Mouse (Mus musculus): ENCODE measurements around the gene Zfp747. TPM values are rescaled to one million over a fixed set of nuclear protein-coding genes. Genes with fewer than 3 reads are reported as not detected.
"Not testable (repeated sequence)": the region's sequence is repeated elsewhere in the genome, so short reads cannot be mapped to it uniquely, and the experiment has no call there.

Zfp747 gene
- polyA plus RNA-seq, 1 experiment: 3.9 TPM

DNA sequence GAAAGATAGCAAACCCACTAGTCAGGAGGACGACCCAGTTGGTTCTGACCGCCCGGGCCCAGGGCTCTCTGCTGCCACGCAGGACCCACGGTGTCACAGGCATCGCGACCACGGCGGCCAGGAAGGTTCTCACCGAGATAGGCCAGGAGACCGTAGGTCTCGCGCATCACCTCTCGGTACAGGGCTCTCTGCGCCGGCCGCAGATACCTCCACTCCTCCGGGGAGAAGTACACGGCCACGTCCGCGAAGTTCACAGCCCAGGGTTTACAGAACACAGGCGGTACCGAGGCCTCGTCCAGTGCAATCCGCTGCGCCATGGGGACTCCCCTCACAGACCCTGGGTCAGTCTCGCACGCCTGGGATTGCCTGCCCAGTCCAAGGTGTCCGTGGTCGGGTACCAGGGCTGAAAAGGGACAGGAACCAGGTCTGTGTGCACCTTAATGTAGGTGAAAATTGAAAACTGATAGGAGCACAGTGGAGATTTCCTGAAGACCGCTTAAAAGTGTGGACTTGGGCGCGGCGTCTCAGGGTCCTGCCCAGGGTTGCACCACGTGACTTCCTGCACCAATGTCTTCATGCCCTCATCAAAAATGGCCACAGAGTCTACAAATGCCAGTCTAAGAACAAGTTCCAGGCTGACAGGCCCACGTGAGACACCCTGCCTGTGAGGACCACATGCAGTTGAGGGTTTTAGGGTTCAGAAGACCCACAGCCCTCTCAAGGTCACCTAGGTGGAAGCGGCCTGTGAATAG is 11.0 kb upstream of the Zfp747 start, which contains the start of gene 9130019O22Rik:
9130019O22Rik (minus strand) TSS at position 526 of the 752 bp plus-strand sequence.
- no peaks in the 10 kb centered on the region for H3K4me1 ChIP-seq (ENCODE audit: control insufficient read depth, insufficient read depth, low read length)
- H3K4me3 ChIP-seq (replicated peaks; ENCODE audit: control insufficient read depth, low read depth, low read length): peak within 1 kb of the TSS; percentile 85
- 7% methylated on average over 38 of the region's 38 CpGs for WGBS
- H3K27ac ChIP-seq (ENCODE audit: control insufficient read depth, insufficient read depth, low read depth, low read length, poor library complexity): peak within 1 kb of the TSS; percentile 21; the same call in 1 of the 2 replicates
- TF ChIP-seq CTCF (IDR thresholded peaks at IDR 0.05; ENCODE audit: control insufficient read depth, insufficient read depth, low read length): no peak
- peak; percentile 52; the same call in 1 of the 2 replicates for TF ChIP-seq POLR2A (IDR thresholded peaks at IDR 0.05; ENCODE audit: borderline replicate concordance, control insufficient read depth, low read depth, low read length)

DNA sequence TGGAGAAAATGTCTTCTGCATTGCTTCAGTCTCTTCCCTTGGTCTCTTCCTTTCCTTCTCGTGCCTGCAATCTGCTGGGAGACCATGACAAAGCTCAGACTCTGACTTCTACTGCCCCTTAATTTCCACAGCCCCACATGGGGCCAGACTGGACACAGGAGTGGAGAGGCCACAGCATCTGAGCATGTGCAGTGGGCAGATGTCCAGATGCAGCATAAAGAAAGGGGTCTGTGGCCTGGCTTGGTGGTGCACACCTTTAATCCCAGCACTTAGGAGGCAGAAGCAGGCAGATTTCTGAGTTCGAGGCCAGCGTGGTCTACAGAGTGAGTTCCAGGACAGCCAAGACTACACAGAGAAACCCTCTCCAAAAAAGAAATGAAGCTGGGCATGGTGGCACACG is 9.7 kb upstream of the Zfp747 start:
- WGBS: 86% methylated on average over 4 of the region's 4 CpGs
- not testable (repeated sequence) for H3K4me1 ChIP-seq (ENCODE audit: control insufficient read depth, insufficient read depth, low read length); H3K27ac ChIP-seq (ENCODE audit: control insufficient read depth, insufficient read depth, low read depth, low read length, poor library complexity); H3K4me3 ChIP-seq (replicated peaks; ENCODE audit: control insufficient read depth, low read depth, low read length)

DNA sequence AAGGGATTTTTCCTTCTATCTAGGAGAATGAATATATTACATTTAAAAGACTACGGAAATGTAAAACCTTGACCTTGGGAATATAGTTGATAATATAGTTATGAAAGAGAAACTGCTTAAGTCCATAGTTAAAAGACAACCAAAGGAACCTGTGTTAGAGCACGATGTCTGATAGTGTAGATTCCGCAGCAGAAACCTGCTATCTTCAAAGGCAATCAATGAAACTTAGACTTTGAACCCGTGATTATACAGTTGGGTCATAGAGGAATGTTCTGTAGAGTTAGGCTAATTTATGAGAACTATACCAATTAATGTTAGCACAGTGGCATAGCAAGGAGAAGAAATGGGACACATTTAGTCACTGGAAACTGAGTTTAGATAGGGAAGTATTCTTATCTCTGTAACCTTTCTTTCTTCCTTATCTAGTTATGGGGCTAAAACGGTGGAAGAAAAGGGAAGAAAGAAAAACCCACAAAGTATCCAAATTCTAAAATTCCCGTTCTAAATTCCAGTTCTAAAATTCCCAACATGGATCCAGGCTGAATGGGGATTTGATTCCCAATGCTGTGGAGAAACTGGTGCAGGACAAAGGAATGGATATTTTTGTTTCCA is 2.6 kb upstream of the Zfp747 start:
- Histone ChIP-seq H3K4me1 (ENCODE audit: control insufficient read depth, insufficient read depth, low read length) (no peaks in the 10 kb centered on the region; the same call in 1 of the 2 replicates), H3K4me3 (replicated peaks; ENCODE audit: control insufficient read depth, low read depth, low read length) (no peak overlapping the region), H3K27ac (ENCODE audit: control insufficient read depth, insufficient read depth, low read depth, low read length, poor library complexity) (no peak overlapping the region)
- 40% methylated on average over 6 of the region's 6 CpGs for WGBS
- no peak for TF ChIP-seq POLR2A (IDR thresholded peaks at IDR 0.05; ENCODE audit: borderline replicate concordance, control insufficient read depth, low read depth, low read length)

DNA sequence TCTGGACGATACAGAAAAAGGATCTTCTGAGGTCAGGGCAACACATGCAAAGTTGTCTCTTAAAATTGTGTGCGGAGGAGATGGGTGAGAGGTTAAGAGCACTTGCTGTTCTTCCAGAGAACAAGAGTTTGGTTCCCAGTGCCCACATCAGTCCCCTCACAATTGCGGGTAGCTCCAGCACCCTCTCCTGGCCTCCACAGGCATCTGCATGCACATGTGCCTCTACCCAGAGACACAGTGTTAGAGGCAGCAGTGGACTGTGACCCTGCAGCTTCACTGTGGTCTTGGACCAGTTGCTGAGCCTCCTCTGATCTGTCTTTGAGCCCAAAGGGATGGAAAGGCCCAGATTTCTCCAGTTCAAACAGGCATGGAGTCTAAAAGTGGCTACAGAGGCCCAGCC is 4.0 kb downstream of the Zfp747 start:
- not testable (repeated sequence) for H3K27ac ChIP-seq (ENCODE audit: control insufficient read depth, insufficient read depth, low read depth, low read length, poor library complexity); H3K4me1 ChIP-seq (ENCODE audit: control insufficient read depth, insufficient read depth, low read length); H3K4me3 ChIP-seq (replicated peaks; ENCODE audit: control insufficient read depth, low read depth, low read length)
- WGBS: 87% methylated on average over 3 of the region's 3 CpGs

- Histone ChIP-seq H3K4me1 (ENCODE audit: control insufficient read depth, insufficient read depth, low read length) (no peaks in the 10 kb centered on the region; the same call in 1 of the 2 replicates), H3K27ac (ENCODE audit: control insufficient read depth, insufficient read depth, low read depth, low read length, poor library complexity) (no peak overlapping the region), H3K4me3 (replicated peaks; ENCODE audit: control insufficient read depth, low read depth, low read length) (no peak overlapping the region)
- no peak for TF ChIP-seq CTCF (IDR thresholded peaks at IDR 0.05; ENCODE audit: control insufficient read depth, insufficient read depth, low read length)
- no peak for TF ChIP-seq POLR2A (IDR thresholded peaks at IDR 0.05; ENCODE audit: borderline replicate concordance, control insufficient read depth, low read depth, low read length)
- WGBS: 50% methylated on average over 2 of the region's 2 CpGs
These were observed 4.6 kb downstream of the Zfp747 start for GRCm38 (mm10) chr7:127371213-127371612.

DNA sequence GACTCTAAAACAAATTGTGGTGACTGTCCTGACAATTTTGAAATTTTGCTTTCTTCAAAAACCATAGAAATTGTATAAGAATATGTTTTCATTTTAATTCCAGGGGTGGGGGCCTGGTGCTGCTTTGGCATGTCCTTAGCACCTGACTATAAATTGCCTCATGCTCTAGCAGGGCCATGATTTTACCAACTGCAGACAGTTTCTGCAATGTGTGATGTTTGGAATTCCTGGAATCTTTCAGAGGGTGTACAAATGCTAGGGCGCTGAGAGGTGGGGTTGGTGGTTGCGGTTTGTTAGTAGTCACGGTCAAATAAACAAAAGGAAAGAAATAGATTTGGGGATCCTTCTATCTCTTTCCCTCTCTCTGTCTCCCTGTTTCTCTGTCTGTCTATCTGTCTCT is 9.6 kb downstream of the Zfp747 start:
- Histone ChIP-seq H3K27ac (ENCODE audit: control insufficient read depth, insufficient read depth, low read depth, low read length, poor library complexity) (no peak overlapping the region), H3K4me1 (ENCODE audit: control insufficient read depth, insufficient read depth, low read length) (no peaks in the 10 kb centered on the region), H3K4me3 (replicated peaks; ENCODE audit: control insufficient read depth, low read depth, low read length) (no peak overlapping the region)
- TF ChIP-seq CTCF (IDR thresholded peaks at IDR 0.05; ENCODE audit: control insufficient read depth, insufficient read depth, low read length): no peak
- TF ChIP-seq POLR2A (IDR thresholded peaks at IDR 0.05; ENCODE audit: borderline replicate concordance, control insufficient read depth, low read depth, low read length): no peak
- WGBS: 92% methylated on average over 3 of the region's 3 CpGs

- TF ChIP-seq CTCF (IDR thresholded peaks at IDR 0.05; ENCODE audit: control insufficient read depth, insufficient read depth, low read length): no peak
- no peak for TF ChIP-seq POLR2A (IDR thresholded peaks at IDR 0.05; ENCODE audit: borderline replicate concordance, control insufficient read depth, low read depth, low read length)
- WGBS: 88% methylated on average over 4 of the region's 4 CpGs
- Histone ChIP-seq H3K4me3 (replicated peaks; ENCODE audit: control insufficient read depth, low read depth, low read length) (no peak overlapping the region), H3K27ac (ENCODE audit: control insufficient read depth, insufficient read depth, low read depth, low read length, poor library complexity) (no peak overlapping the region), H3K4me1 (ENCODE audit: control insufficient read depth, insufficient read depth, low read length) (no peaks in the 10 kb centered on the region)
These were observed 11.7 kb downstream of the Zfp747 start for GRCm38 (mm10) chr7:127364166-127364565.

DNA sequence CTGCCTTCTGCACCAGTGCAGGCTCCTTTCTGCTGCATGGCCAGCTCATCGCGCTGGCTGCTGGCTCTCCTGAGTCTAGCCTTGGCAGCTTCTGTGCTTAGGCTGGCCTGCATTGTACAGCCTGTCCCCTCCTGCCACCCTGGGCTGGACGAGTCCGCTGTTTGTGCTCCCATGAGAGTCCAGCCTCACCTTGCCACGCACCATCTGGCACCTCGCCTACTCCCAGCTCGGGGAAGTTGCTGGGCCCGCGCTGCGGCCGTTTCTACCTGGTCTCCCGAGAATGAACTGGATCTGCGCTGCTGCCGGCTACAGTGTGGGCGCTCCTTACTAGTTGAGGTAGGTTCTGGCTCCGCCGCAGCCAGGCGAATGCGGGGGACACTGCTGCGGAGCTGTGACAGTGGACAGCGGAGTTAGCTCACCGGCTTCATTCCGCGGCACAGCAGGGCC is 12.4 kb downstream of the Zfp747 start:
- TF ChIP-seq POLR2A (IDR thresholded peaks at IDR 0.05; ENCODE audit: borderline replicate concordance, control insufficient read depth, low read depth, low read length) (no peak), CTCF (IDR thresholded peaks at IDR 0.05; ENCODE audit: control insufficient read depth, insufficient read depth, low read length) (no peak)
- Histone ChIP-seq H3K4me1 (ENCODE audit: control insufficient read depth, insufficient read depth, low read length) (no peaks in the 10 kb centered on the region), H3K4me3 (replicated peaks; ENCODE audit: control insufficient read depth, low read depth, low read length) (no peak overlapping the region), H3K27ac (ENCODE audit: control insufficient read depth, insufficient read depth, low read depth, low read length, poor library complexity) (no peak overlapping the region)
- 21% methylated on average over 24 of the region's 24 CpGs for WGBS

GRCm38 (mm10) chr7:127362418-127362817 is 13.4 kb downstream of the Zfp747 start:
- not testable (repeated sequence) for H3K4me1 ChIP-seq (ENCODE audit: control insufficient read depth, insufficient read depth, low read length); H3K4me3 ChIP-seq (replicated peaks; ENCODE audit: control insufficient read depth, low read depth, low read length); H3K27ac ChIP-seq (ENCODE audit: control insufficient read depth, insufficient read depth, low read depth, low read length, poor library complexity)
- 17% methylated on average over 13 of the region's 13 CpGs for WGBS
